Mouse (Mus musculus): ENCODE data around the gene Spns3.

- TF ChIP-seq POLR2A (IDR thresholded peaks at IDR 0.05; ENCODE audit: insufficient read depth, low read depth, low read length), result no peak
- no peak for TF ChIP-seq CTCF (IDR thresholded peaks at IDR 0.05)
These were observed 1.3 kb upstream of the Spns3 start for GRCm38 (mm10) chr11:72551531-72552105.
